Mouse (Mus musculus) lung, adult 2 months (tissue): ENCODE measurements around the gene Camta1. TPM values are rescaled to one million over a fixed set of nuclear protein-coding genes. Genes with fewer than 3 reads are reported as not detected.

Experiments
- DNase-seq: peaks from one replicate; pipeline ENCODE4 v3.0.0; 2022
- H3K4me1 ChIP-seq: fragments of 200-500 bp; 2 replicates; pipeline ENCODE4 v1.6.1; 2011; ENCODE audit warnings: low read length; ENCODE audit not compliant: control insufficient read depth, insufficient read depth
- H3K4me3 ChIP-seq: fragments of 200-500 bp; replicated peaks from 2 replicates; pipeline ENCODE3; 2011; ENCODE audit warnings: low read depth, mild to moderate bottlenecking, control low read depth, low read length; ENCODE audit errors: extremely low read depth
- CTCF ChIP-seq: fragments of 200-500 bp; IDR thresholded peaks from 2 replicates; pipeline ENCODE4 v1.5.1; 2011; ENCODE audit warnings: mild to moderate bottlenecking, low read length, control low read depth; ENCODE audit not compliant: insufficient read depth
- POLR2A ChIP-seq: fragments of 200-500 bp; IDR thresholded peaks from 2 replicates; pipeline ENCODE4 v1.6.1; 2011; ENCODE audit warnings: low read depth, mild to moderate bottlenecking, control low read depth, low read length, borderline replicate concordance; ENCODE audit errors: extremely low read depth
- WGBS: fragments of 180-500 bp; shearing (Covaris S2); methylation state at CpG from one replicate; pipeline ENCODE4 v1.1.7; 2018; 5-methylcytosine and 5-hydroxymethylcytosine counted together
- polyA plus RNA-seq: library from polyadenylated mRNA; depleted of rRNA; stranded (reverse); fragments of >200 nt; gene quantifications from 2 replicates; pipeline ENCODE4 v1.2.3, GENCODE M21; 2012

The Camta1 gene
- polyA plus RNA-seq, 1 experiment = 10.4 TPM

GRCm38 (mm10) chr4:151083027-151083426 lies 778.6 kb downstream of the Camta1 start:
- no peaks in the 10 kb centered on the region for H3K4me1 ChIP-seq
- 77% methylated on average over 5 of the region's 5 CpGs for WGBS
- TF ChIP-seq POLR2A (no peak), CTCF (no peak)
- no peak for DNase-seq
- H3K4me3 ChIP-seq = no peak overlapping the region

GRCm38 (mm10) chr4:151081977-151082376 lies 779.7 kb downstream of the Camta1 start:
- TF ChIP-seq POLR2A = no peak
- TF ChIP-seq CTCF = no peak
- DNase-seq = no peak
- 89% methylated on average over 13 of the region's 13 CpGs for WGBS
- H3K4me3 ChIP-seq = no peak overlapping the region
- no peaks in the 10 kb centered on the region for H3K4me1 ChIP-seq

GRCm38 (mm10) chr4:151081355-151081754 lies 780.3 kb downstream of the Camta1 start:
- 82% methylated on average over 2 of the region's 2 CpGs for WGBS
- no peak for DNase-seq
- Histone ChIP-seq H3K4me3 (no peak overlapping the region), H3K4me1 (no peaks in the 10 kb centered on the region)
- no peak for TF ChIP-seq POLR2A
- no peak for TF ChIP-seq CTCF

GRCm38 (mm10) chr4:151074817-151075216 lies 786.9 kb downstream of the Camta1 start:
- TF ChIP-seq CTCF (no peak), POLR2A (no peak)
- H3K4me3 ChIP-seq = no peak overlapping the region
- 91% methylated on average over 15 of the region's 15 CpGs for WGBS

GRCm38 (mm10) chr4:151073108-151073744 lies 788.5 kb downstream of the Camta1 start:
- H3K4me3 ChIP-seq = no peak overlapping the region
- no peaks in the 10 kb centered on the region for H3K4me1 ChIP-seq
- peak; percentile 69 for DNase-seq
- WGBS = 48% methylated on average over 13 of the region's 13 CpGs
- TF ChIP-seq POLR2A (no peak), CTCF (peak; percentile 48)

More at GRCm38 (mm10) chr4:151074817-151075216, 786.9 kb downstream of the Camta1 start:
- no peaks in the 10 kb centered on the region for H3K4me1 ChIP-seq
- DNase-seq = no peak

GRCm38 (mm10) chr4:151070962-151071361 lies 790.7 kb downstream of the Camta1 start:
- no peak overlapping the region for H3K4me3 ChIP-seq
- no peaks in the 10 kb centered on the region for H3K4me1 ChIP-seq
- no peak for DNase-seq
- 56% methylated on average over 7 of the region's 7 CpGs for WGBS
- TF ChIP-seq POLR2A = no peak
- TF ChIP-seq CTCF = no peak

GRCm38 (mm10) chr4:151068751-151069150 lies 792.9 kb downstream of the Camta1 start:
- no peak for TF ChIP-seq CTCF
- TF ChIP-seq POLR2A = no peak
- Histone ChIP-seq H3K4me3 (no peak overlapping the region), H3K4me1 (no peaks in the 10 kb centered on the region)
- 45% methylated on average over 4 of the region's 4 CpGs for WGBS
- DNase-seq = no peak

GRCm38 (mm10) chr4:151059566-151059965 lies 802.1 kb downstream of the Camta1 start:
- no peak overlapping the region for H3K4me3 ChIP-seq
- no peak for TF ChIP-seq CTCF
- no peak for TF ChIP-seq POLR2A
- peaks cover 13% of the 10 kb centered on the region for H3K4me1 ChIP-seq
- 95% methylated on average over 4 of the region's 4 CpGs for WGBS
- DNase-seq = no peak

- no peak overlapping the region for H3K4me3 ChIP-seq
- peaks cover 13% of the 10 kb centered on the region for H3K4me1 ChIP-seq
- 74% methylated on average over 4 of the region's 4 CpGs for WGBS
- TF ChIP-seq POLR2A (no peak), CTCF (no peak)
- no peak for DNase-seq
Measured at GRCm38 (mm10) chr4:151058634-151059033, 803.0 kb downstream of the Camta1 start.
